Mouse (Mus musculus) layer of hippocampus, postnatal 25 days (tissue): ENCODE measurements around the gene Tysnd1. TPM values are rescaled to one million over a fixed set of nuclear protein-coding genes. Genes with fewer than 3 reads are reported as not detected.
A peak's percentile ranks its signal among the peaks of the same experiment; 100 is the strongest.

Experiments used
- DNase-seq, 2 experiments: peaks; one replicate each; pipeline ENCODE4 v3.0.0; 2022; ENCODE audit warnings: mixed read lengths in 2 of 2, low spot score in 1 of 2; ENCODE audit errors: extremely low spot score in 1 of 2
- total RNA-seq, 2 experiments: library from RNA; stranded (reverse); gene quantifications; 2 replicates each; pipeline ENCODE4 v1.2.3; 2021

Gene Tysnd1
- total RNA-seq, 2 experiments from 2014 or later: 22.9 to 27.1 TPM

GRCm38 (mm10) chr10:61730171-61730570, 34.9 kb downstream of the Tysnd1 start:
- DNase-seq: no peak

- no peak for DNase-seq
Observed at GRCm38 (mm10) chr10:61734377-61734776, 39.1 kb downstream of the Tysnd1 start.

- DNase-seq: no peak
Observed at GRCm38 (mm10) chr10:61736671-61737078, 41.4 kb downstream of the Tysnd1 start.

- no peak for DNase-seq
Observed at GRCm38 (mm10) chr10:61737537-61737936, 42.2 kb downstream of the Tysnd1 start.

GRCm38 (mm10) chr10:61738126-61738525, 42.8 kb downstream of the Tysnd1 start:
- DNase-seq: no peak

GRCm38 (mm10) chr10:61741306-61741705, 46.0 kb downstream of the Tysnd1 start:
- no peak for DNase-seq

- no peak for DNase-seq
Observed at GRCm38 (mm10) chr10:61741873-61742272, 46.6 kb downstream of the Tysnd1 start.

GRCm38 (mm10) chr10:61742336-61742735, 47.0 kb downstream of the Tysnd1 start:
- no peak for DNase-seq

GRCm38 (mm10) chr10:61745133-61745532, 49.8 kb downstream of the Tysnd1 start:
- DNase-seq: peak in 1 of 2 experiments; percentile 31

GRCm38 (mm10) chr10:61747302-61747701, 52.0 kb downstream of the Tysnd1 start:
- DNase-seq: no peak

- DNase-seq: no peak
Observed at GRCm38 (mm10) chr10:61750014-61750413, 54.7 kb downstream of the Tysnd1 start.

- no peak for DNase-seq
Observed at GRCm38 (mm10) chr10:61751534-61752219, 56.4 kb downstream of the Tysnd1 start.

Other genes with a start within 250 kb of the Tysnd1 start
- 10 to 100 TPM; 49.2 to 51.1 TPM for gene Eif4ebp2, start 242.9 kb upstream of the Tysnd1 start, total RNA-seq
- 10 to 100 TPM; 19.8 to 22.9 TPM for gene Lrrc20, start 219.7 kb upstream of the Tysnd1 start, total RNA-seq
- 1 to 10 TPM; 4.0 to 4.8 TPM for gene Npffr1, start 100.0 kb upstream of the Tysnd1 start, total RNA-seq
- 100 to 1,000 TPM in 1 of 2 experiments, 10 to 100 TPM in 1; 99.5 to 110 TPM for gene Ppa1, start 47.0 kb upstream of the Tysnd1 start, total RNA-seq
- 100 to 1,000 TPM; 114 to 121 TPM for gene Sar1a, start 15.2 kb upstream of the Tysnd1 start, total RNA-seq
- gene Aifm2, start 19.7 kb downstream of the Tysnd1 start, total RNA-seq: 1 to 10 TPM; 5.8 to 6.4 TPM
- 10 to 100 TPM; 15.6 to 17.2 TPM for gene H2afy2, start 88.6 kb downstream of the Tysnd1 start, total RNA-seq